Mouse (Mus musculus) left cerebral cortex, adult 11 months (tissue): ENCODE data around the gene Pyroxd1.
A peak's percentile ranks its signal among the peaks of the same experiment; 100 is the strongest.
"Not testable (repeated sequence)": the region's sequence is repeated elsewhere in the genome, so short reads cannot be mapped to it uniquely, and the experiment has no call there.

Experiments
- DNase-seq: peaks from one replicate; pipeline ENCODE4 v3.0.0; 2022; ENCODE audit warnings: low spot score

Gene Pyroxd1

GRCm38 (mm10) chr6:142345440-142346038, at the start of gene Pyroxd1:
TSS of gene Pyroxd1 (plus strand) at chr6:142345654.
- peak; percentile 79 for DNase-seq

GRCm38 (mm10) chr6:142298098-142298497, 47.4 kb upstream of the Pyroxd1 start, which contains the start of gene Iapp:
TSS of gene Iapp (plus strand) at chr6:142298423.
- no peak for DNase-seq

GRCm38 (mm10) chr6:142305076-142305475, 40.4 kb upstream of the Pyroxd1 start:
- DNase-seq, result no peak

GRCm38 (mm10) chr6:142314285-142314684, 31.2 kb upstream of the Pyroxd1 start:
- no peak for DNase-seq

- no peak for DNase-seq
Measured at GRCm38 (mm10) chr6:142317106-142317505, 28.3 kb upstream of the Pyroxd1 start.

- DNase-seq, result no peak
Measured at GRCm38 (mm10) chr6:142322881-142323280, 22.6 kb upstream of the Pyroxd1 start, which contains the start of gene Slco1a5. TSS of gene Slco1a5 (minus strand) at chr6:142322981.

GRCm38 (mm10) chr6:142326598-142326997, 18.9 kb upstream of the Pyroxd1 start:
- no peak for DNase-seq

GRCm38 (mm10) chr6:142329201-142329600, 16.3 kb upstream of the Pyroxd1 start:
- DNase-seq, result no peak

GRCm38 (mm10) chr6:142338961-142339360, 6.5 kb upstream of the Pyroxd1 start:
- no peak for DNase-seq

GRCm38 (mm10) chr6:142339576-142339975, 5.9 kb upstream of the Pyroxd1 start:
- no peak for DNase-seq

GRCm38 (mm10) chr6:142343561-142343960, 1.9 kb upstream of the Pyroxd1 start:
- DNase-seq, result peak; percentile 38

GRCm38 (mm10) chr6:142346181-142347110, 992 bp downstream of the Pyroxd1 start:
- no peak for DNase-seq

GRCm38 (mm10) chr6:142347431-142348385, 2.3 kb downstream of the Pyroxd1 start:
- DNase-seq, result no peak

GRCm38 (mm10) chr6:142352099-142352498, 6.6 kb downstream of the Pyroxd1 start:
- not testable (repeated sequence) for DNase-seq

GRCm38 (mm10) chr6:142357106-142357505, 11.7 kb downstream of the Pyroxd1 start:
- DNase-seq, result no peak

- DNase-seq, result no peak
Measured at GRCm38 (mm10) chr6:142362036-142362435, 16.6 kb downstream of the Pyroxd1 start.

GRCm38 (mm10) chr6:142363019-142363576, 17.6 kb downstream of the Pyroxd1 start:
- DNase-seq, result no peak

GRCm38 (mm10) chr6:142365742-142366472, 20.5 kb downstream of the Pyroxd1 start:
- no peak for DNase-seq

- no peak for DNase-seq
Measured at GRCm38 (mm10) chr6:142366473-142367018, 21.1 kb downstream of the Pyroxd1 start.

- DNase-seq, result no peak
Measured at GRCm38 (mm10) chr6:142367565-142367964, 22.1 kb downstream of the Pyroxd1 start.

- DNase-seq, result no peak
Measured at GRCm38 (mm10) chr6:142369568-142369967, 24.1 kb downstream of the Pyroxd1 start.
